Mouse (Mus musculus): ENCODE results near the gene Gm2663.

GRCm38 (mm10) chr6:41044753-41045152, 45.5 kb upstream of the Gm2663 start:
- TF ChIP-seq ELF1 (IDR thresholded peaks at IDR 0.05; ENCODE audit: low read depth, low read length) (no peak), CTCF (conservative IDR thresholded peaks at IDR 0.05 in 1 of 2, IDR thresholded peaks at IDR 0.05 in 1 of 2; ENCODE audit: low read depth in 2 of 2, low read length in 2 of 2) (no peak), TCF12 (IDR thresholded peaks at IDR 0.05; ENCODE audit: low read depth, low read length) (no peak), TBP (conservative IDR thresholded peaks at IDR 0.05; ENCODE audit: low read depth, low read length) (no peak), CHD2 (IDR thresholded peaks at IDR 0.05; ENCODE audit: low read length) (no peak), POLR2A (IDR thresholded peaks at IDR 0.05; ENCODE audit: low read depth, low read length) (no peak), POLR2AphosphoS2 (IDR thresholded peaks at IDR 0.05; ENCODE audit: low read depth, low read length) (no peak), E2F4 (IDR thresholded peaks at IDR 0.05; ENCODE audit: insufficient replicate concordance, low read depth, low read length) (no peak)

Measured in CH12.LX (cell line).